Mouse (Mus musculus) heart, embryonic 15.5 days (tissue): Measurements from ENCODE around the gene Fam166a. TPM values are rescaled to one million over a fixed set of nuclear protein-coding genes. Genes with fewer than 3 reads are reported as not detected.

ENCODE experiments used
- ATAC-seq: fragments of 200-750 bp; cut with Nextera tagmentation; replicated peaks from 2 replicates; pipeline ENCODE4 v1.8.0; 2017; ENCODE audit warnings: low read depth, moderate TSS enrichment; ENCODE audit not compliant: insufficient number of reproducible peaks, insufficient read depth, low FRiP score
- H3K27ac ChIP-seq: fragments of 300-500 bp; sonication (generic); 2 replicates; pipeline ENCODE4 v1.5.1; 2015; ENCODE audit warnings: mild to moderate bottlenecking, inconsistent platforms
- H3K27me3 ChIP-seq: fragments of 300-500 bp; sonication (generic); 2 replicates; pipeline ENCODE4 v1.6.1; 2015; ENCODE audit warnings: inconsistent platforms
- H3K36me3 ChIP-seq: fragments of 300-500 bp; sonication (generic); 2 replicates; pipeline ENCODE4 v1.6.1; 2015; ENCODE audit warnings: mild to moderate bottlenecking, inconsistent platforms
- H3K4me1 ChIP-seq: fragments of 300-500 bp; sonication (generic); replicated peaks from 2 replicates; pipeline ENCODE4 v1.6.1; 2015; ENCODE audit warnings: inconsistent platforms
- H3K4me2 ChIP-seq: fragments of 300-500 bp; sonication (generic); 2 replicates; pipeline ENCODE4 v1.6.1; 2015; ENCODE audit warnings: inconsistent platforms, mild to moderate bottlenecking, moderate library complexity
- H3K4me3 ChIP-seq: fragments of 300-500 bp; sonication (generic); 2 replicates; pipeline ENCODE4 v1.5.1; 2015; ENCODE audit warnings: mild to moderate bottlenecking, inconsistent platforms
- H3K9ac ChIP-seq: fragments of 300-500 bp; sonication (generic); 2 replicates; pipeline ENCODE4 v1.6.1; 2015; ENCODE audit warnings: mild to moderate bottlenecking, inconsistent platforms
- H3K9me3 ChIP-seq: fragments of 300-500 bp; sonication (generic); replicated peaks from 2 replicates; pipeline ENCODE4 v1.6.1; 2016; ENCODE audit warnings: inconsistent platforms
- WGBS: fragments of 180-500 bp; shearing (Covaris S2); methylation state at CpG from one replicate; pipeline ENCODE4 v1.1.7; 2015; ENCODE audit warnings: mixed read lengths; 5-methylcytosine and 5-hydroxymethylcytosine counted together
- polyA plus RNA-seq: library from polyadenylated mRNA; unstranded; fragments of >200 nt; fragmentation: Nextera tagmentation; extraction: Ambion mirVana; gene quantifications from 2 replicates; pipeline ENCODE4 v1.2.1, GENCODE M21; 2015

Fam166a gene
- polyA plus RNA-seq, 1 experiment from 2014 or later: 0.57 TPM

DNA sequence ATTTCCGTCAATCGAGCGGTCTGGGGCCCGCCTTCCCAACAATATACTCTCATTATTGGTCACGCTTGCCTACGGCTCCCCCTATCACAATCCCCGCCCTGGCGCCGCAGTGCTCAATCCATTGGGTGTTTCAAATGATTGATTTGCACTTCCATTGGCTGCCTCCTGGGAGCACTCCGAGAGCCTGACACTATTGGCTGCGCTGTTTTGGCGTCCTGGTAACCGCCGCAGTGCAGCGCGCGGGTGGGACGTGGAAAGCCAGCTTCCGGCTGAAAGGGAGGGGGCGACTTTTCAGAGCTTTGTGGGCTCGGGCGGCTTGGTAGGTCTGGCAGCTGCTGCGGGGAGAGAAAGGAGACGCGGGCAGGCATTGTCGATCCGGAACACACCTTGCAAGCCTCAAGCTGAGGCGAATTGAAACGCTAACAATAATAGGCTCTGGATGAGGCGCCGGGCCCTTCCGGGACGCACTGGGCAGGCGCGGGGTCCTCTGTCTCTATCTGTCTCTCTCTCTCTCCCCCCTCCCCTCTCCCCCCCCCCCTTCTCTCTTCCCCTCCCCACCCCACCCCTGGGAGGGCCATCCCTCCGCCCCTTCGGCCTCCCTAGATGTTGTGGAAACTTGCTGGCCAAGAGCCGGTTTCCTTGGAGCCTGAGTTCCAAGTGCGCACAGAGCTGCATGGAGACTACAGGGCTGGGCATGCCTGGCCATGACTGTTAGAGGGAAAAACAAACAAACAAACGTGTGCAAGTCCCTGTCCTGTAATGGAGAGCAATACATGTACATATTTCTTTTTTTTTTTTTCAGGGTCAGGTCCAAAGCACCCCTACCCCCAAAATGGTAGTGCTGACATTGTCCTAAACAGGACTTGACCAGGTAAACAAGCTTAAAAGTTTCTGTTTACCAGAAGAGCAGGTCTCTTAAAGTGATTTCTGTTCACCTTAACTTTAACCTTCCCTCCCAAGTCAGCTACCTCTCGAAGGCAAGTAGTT, 6.5 kb downstream of the Fam166a start:
- 2% methylated on average over 41 of the region's 41 CpGs for WGBS
- Histone ChIP-seq H3K36me3 (peaks cover 11% of the 10 kb centered on the region; the same call in 1 of the 2 replicates), H3K9ac (peak overlapping the region; percentile 61), H3K4me1 (peaks cover 25% of the 10 kb centered on the region), H3K9me3 (no peaks in the 10 kb centered on the region), H3K27ac (peak overlapping the region; percentile 98), H3K4me3 (peak overlapping the region; percentile 55), H3K27me3 (peaks cover 8% of the 10 kb centered on the region; the same call in 1 of the 2 replicates), H3K4me2 (peak overlapping the region; percentile 61)
- peak; percentile 94 for ATAC-seq

DNA sequence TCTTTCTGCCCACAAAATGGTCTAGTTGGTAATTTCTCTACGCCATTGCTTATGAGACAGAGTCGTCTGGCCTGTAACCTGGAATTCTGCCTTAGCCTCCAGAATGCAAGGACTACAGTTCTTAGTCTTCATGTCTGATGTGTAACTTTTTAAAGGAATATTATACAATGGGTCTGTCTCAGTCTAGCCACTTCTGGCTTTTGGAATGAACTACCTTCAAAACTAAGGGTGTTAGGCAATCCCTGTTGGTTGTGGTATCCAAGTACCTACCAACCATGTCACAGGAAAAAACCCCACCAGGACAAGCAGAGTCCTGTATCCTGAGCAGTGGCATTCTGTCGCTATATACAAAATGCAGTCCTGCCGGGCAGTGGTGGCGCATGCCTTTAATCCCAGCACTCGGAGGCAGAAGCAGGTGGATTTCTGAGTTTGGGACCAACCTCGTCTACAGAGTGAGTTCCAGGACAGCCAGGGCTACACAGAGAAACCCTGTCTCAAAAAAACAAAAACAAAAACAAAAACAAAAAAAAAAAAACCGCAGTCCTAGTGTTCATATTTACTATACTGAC, 7.3 kb downstream of the Fam166a start:
- Histone ChIP-seq H3K4me1 (peaks cover 25% of the 10 kb centered on the region), H3K9ac (0 out of 2 replicates have a peak overlapping the region, but pooled peaks have one; percentile 61), H3K9me3 (no peaks in the 10 kb centered on the region), H3K36me3 (peaks cover 11% of the 10 kb centered on the region; the same call in 1 of the 2 replicates), H3K27me3 (peaks cover 16% of the 10 kb centered on the region), H3K27ac (peak overlapping the region; percentile 98), H3K4me2 (peak overlapping the region; percentile 61), H3K4me3 (peak overlapping the region; percentile 55)
- no peak for ATAC-seq
- WGBS: 70% methylated on average over 8 of the region's 8 CpGs

DNA sequence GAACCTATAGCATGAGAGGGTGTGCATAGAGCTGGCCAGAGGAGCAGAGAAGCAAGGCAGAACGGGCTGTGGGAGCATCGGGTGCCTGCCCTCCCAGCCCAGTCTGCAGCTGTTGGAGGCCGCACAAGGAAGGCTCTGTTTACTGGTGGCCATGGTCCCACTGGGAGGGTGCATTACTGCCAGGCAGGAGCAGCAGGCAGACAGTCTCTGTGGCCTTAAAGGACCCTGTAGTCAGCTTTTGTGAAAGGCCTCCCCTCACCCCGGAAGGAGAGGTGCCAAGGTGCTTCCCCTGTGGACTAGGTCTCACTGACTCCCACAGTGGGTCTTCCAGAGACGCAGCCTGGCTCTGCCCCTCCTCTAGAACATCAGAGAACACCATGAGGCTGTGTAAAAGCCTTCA, 8.3 kb downstream of the Fam166a start:
- ATAC-seq: no peak
- no peaks in the 10 kb centered on the region for H3K9me3 ChIP-seq
- WGBS: 79% methylated on average over 5 of the region's 5 CpGs
- no peak overlapping the region for H3K27ac ChIP-seq
- no peak overlapping the region for H3K4me3 ChIP-seq
- H3K4me1 ChIP-seq: peaks cover 25% of the 10 kb centered on the region
- H3K36me3 ChIP-seq: peaks cover 2% of the 10 kb centered on the region; the same call in 1 of the 2 replicates
- peaks cover 22% of the 10 kb centered on the region for H3K27me3 ChIP-seq
- H3K9ac ChIP-seq: no peak overlapping the region
- no peak overlapping the region for H3K4me2 ChIP-seq

DNA sequence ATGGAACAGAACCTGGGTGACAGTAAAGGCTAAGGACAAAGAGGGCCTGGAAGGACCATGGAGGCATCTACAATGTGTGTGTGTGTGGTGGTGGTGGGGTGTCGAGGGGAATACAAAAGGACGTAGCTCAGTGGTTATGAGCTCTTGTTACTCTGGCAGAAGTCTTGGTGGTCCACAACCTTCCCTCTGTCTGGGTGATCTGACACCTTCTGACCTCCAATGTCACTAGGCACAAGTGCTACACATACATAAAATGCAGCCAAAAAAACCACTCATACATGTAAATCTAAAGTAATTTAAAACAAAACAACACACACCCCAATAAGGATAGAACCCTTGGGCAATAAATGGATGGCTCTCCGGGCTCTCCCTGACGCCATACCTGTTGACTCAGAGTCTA, 8.9 kb downstream of the Fam166a start:
- Histone ChIP-seq H3K4me3 (no peak overlapping the region), H3K36me3 (no peaks in the 10 kb centered on the region), H3K27me3 (peaks cover 23% of the 10 kb centered on the region), H3K9ac (no peak overlapping the region), H3K4me2 (no peak overlapping the region), H3K4me1 (peaks cover 25% of the 10 kb centered on the region), H3K9me3 (no peaks in the 10 kb centered on the region), H3K27ac (no peak overlapping the region)
- no peak for ATAC-seq
- WGBS: 86% methylated on average over 4 of the region's 4 CpGs

DNA sequence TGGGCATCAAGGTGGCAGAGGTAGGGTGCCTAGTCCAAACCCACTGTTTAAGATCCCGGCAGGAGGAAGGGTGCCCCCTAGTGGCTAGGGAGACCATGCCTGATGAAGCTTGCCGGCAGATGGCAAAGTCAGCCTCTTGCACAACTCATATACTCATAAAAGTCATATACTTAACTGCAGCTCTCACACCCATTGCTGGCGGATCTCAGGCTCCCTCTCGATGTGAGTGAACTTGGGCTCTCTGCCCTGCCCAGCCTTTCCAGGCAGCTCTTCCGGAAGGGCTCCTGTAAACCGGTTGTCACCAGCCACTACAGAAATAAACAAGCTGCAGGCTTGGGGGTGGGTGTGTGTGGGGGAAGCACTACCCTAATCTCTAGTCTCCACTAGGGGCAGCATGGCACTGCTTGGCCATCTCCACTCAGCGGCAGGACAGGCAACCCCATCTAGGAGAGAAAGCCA, 9.9 kb downstream of the Fam166a start:
- Histone ChIP-seq H3K36me3 (no peaks in the 10 kb centered on the region), H3K9ac (peak overlapping the region; percentile 21), H3K4me1 (peaks cover 21% of the 10 kb centered on the region), H3K27ac (peak overlapping the region; percentile 73), H3K4me3 (peak overlapping the region; percentile 36), H3K4me2 (peak overlapping the region; percentile 59), H3K27me3 (peaks cover 28% of the 10 kb centered on the region), H3K9me3 (no peaks in the 10 kb centered on the region)
- ATAC-seq: no peak
- WGBS: under 1% methylated on average over 7 of the region's 7 CpGs

DNA sequence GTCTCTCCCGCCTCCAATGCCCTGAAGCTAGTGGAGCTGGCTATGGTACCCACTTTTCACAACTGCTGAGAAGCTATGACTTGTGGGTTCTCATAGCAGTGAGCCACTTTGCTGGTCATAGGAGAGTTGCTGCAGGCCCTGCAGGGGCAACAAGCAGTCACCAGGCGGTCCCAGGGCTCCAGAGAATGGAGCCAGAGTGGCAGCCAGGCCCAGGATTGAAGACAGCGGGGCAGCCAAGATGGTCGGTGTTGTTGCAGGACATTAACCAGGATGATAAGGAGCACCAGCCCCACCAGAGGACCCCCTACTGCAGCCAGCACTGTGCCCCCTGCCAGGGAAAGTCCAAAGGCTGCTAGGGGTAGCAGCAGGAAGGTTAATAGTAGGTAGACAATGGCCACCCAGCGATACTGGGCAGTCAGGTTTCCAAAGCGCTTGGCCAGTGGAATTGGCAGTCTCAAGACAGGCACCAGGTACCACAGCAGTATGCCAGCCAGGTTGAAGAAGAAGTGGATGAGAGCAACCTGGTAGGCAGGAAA, 10.5 kb downstream of the Fam166a start:
- H3K4me3 ChIP-seq: peak overlapping the region; percentile 36; the same call in 1 of the 2 replicates
- WGBS: 66% methylated on average over 6 of the region's 6 CpGs
- no peak for ATAC-seq
- H3K36me3 ChIP-seq: no peaks in the 10 kb centered on the region
- H3K4me2 ChIP-seq: peak overlapping the region; percentile 59; the same call in 1 of the 2 replicates
- no peak overlapping the region for H3K27ac ChIP-seq
- H3K9me3 ChIP-seq: no peaks in the 10 kb centered on the region
- peaks cover 28% of the 10 kb centered on the region for H3K27me3 ChIP-seq
- H3K4me1 ChIP-seq: peaks cover 17% of the 10 kb centered on the region
- H3K9ac ChIP-seq: no peak overlapping the region

DNA sequence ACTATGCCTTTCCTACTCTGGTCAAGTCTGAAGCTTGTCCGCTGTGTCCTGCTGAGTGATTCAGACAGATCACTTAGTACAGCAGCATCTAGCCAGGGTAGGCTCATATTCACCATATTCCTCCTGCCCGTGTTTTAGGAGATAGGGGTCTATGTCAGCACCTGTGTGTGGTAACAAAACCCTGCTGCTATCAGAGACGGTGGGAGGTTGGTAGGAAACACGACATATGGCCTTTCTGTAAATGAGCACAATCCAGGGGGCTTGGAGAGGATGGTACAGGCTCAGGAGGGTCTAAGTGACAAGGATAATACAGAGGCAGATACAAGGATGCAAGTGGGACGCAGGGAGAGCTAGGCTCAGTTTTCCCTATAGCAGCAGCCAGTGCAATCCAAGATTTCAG, 11.0 kb downstream of the Fam166a start:
- H3K4me3 ChIP-seq: no peak overlapping the region
- no peaks in the 10 kb centered on the region for H3K9me3 ChIP-seq
- H3K27me3 ChIP-seq: peaks cover 29% of the 10 kb centered on the region
- no peak overlapping the region for H3K4me2 ChIP-seq
- H3K9ac ChIP-seq: no peak overlapping the region
- ATAC-seq: no peak
- no peak overlapping the region for H3K27ac ChIP-seq
- H3K36me3 ChIP-seq: no peaks in the 10 kb centered on the region
- 67% methylated on average over 5 of the region's 5 CpGs for WGBS
- peaks cover 17% of the 10 kb centered on the region for H3K4me1 ChIP-seq

DNA sequence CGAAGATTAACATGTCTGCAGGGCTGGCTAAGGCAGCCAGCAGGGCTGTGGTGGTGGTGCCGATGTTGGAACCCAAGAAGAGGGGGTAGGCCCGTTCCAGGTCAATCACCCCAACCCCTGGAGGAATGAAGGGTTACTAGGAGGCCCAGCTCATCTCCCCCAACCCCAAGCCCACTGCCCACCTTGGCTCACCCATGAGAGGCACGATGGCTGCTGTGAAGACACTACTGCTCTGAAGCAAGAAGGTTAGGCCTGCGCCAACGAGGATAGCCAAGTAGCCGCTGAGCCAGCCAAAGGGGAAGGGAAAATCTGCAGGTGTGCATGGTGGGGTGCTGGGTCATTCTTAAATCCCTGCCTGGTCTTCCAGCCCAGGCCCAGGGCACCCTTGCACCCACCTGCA, 12.0 kb downstream of the Fam166a start:
- no peak overlapping the region for H3K4me3 ChIP-seq
- no peak overlapping the region for H3K9ac ChIP-seq
- H3K9me3 ChIP-seq: no peaks in the 10 kb centered on the region
- H3K27ac ChIP-seq: no peak overlapping the region
- H3K36me3 ChIP-seq: no peaks in the 10 kb centered on the region
- WGBS: 83% methylated on average over 7 of the region's 7 CpGs
- peaks cover 38% of the 10 kb centered on the region for H3K27me3 ChIP-seq
- no peak overlapping the region for H3K4me2 ChIP-seq
- peaks cover 14% of the 10 kb centered on the region for H3K4me1 ChIP-seq
- ATAC-seq: no peak

DNA sequence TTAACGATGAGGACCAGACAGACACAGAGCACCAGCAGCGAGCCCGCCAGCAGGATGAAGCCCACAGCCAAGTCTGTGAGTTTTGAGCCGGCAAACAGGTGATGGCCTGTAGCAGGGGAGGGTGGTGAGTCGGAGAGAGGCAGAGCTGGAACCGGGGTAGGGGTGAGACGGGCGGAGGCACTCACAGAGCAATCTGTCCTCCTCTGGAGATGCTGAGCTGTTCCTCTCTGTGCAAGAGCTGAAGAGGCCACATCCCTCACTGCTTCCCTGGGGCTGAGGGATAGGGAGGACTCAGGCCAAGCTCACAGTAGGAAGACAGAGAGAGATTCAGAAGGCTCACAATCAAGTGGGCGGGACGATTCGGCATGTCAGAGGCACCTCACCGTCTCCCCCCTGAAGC, 12.5 kb downstream of the Fam166a start:
- H3K9me3 ChIP-seq: no peaks in the 10 kb centered on the region
- H3K27ac ChIP-seq: no peak overlapping the region
- 56% methylated on average over 12 of the region's 12 CpGs for WGBS
- H3K4me1 ChIP-seq: peaks cover 10% of the 10 kb centered on the region
- no peak overlapping the region for H3K9ac ChIP-seq
- no peak for ATAC-seq
- no peak overlapping the region for H3K4me3 ChIP-seq
- no peak overlapping the region for H3K4me2 ChIP-seq
- no peaks in the 10 kb centered on the region for H3K36me3 ChIP-seq
- H3K27me3 ChIP-seq: peaks cover 43% of the 10 kb centered on the region

DNA sequence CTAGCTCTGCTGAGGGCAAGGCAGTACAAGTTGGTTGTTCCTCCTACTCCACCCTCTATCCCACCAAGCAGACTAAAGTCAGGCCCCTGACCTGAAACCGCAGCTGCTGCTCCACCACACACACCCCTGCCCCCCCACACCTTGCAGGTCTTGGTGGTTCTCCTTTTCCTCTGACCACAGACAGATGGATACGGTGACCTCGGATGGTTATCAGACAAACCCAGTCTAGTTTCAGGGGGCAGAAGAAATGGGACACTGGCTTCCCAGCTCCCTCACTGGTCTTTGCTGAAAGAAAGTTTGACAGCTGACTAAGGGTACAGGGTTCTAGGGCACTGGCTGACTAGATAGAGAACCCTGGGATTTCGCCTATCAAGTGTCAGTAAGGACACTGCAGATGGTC, 14.9 kb downstream of the Fam166a start:
- Histone ChIP-seq H3K4me2 (no peak overlapping the region), H3K27me3 (peaks cover 52% of the 10 kb centered on the region), H3K9me3 (no peaks in the 10 kb centered on the region), H3K36me3 (no peaks in the 10 kb centered on the region), H3K9ac (no peak overlapping the region), H3K27ac (no peak overlapping the region), H3K4me1 (peaks cover 5% of the 10 kb centered on the region; the same call in 1 of the 2 replicates), H3K4me3 (no peak overlapping the region)
- ATAC-seq: no peak
- WGBS: 66% methylated on average over 4 of the region's 4 CpGs

DNA sequence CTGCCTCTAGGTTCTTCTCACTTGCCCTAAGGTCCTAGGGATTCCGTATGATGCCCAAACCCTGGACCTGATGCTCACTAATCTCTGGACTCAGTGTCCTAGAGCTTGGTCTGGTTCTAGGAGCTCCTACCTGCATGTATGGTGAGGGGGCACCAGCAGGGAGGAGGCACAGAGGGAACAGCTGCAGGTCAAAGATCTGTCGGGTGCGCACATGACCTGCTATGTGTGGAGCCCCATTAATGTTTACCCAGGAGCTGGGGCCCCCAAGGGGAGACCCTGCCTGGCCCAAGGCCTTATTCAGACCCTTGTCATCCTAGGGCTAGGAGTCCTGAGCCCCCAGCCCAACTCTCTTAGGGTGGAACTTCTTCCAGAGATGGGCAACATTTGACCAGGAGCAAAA, 15.5 kb downstream of the Fam166a start, which contains the start of gene Slc34a3:
TSS of gene Slc34a3 (minus strand) at position 315 of the 400 bp plus-strand sequence.
- no peak within 1 kb of the TSS for H3K4me2 ChIP-seq
- no peak within 1 kb of the TSS for H3K4me3 ChIP-seq
- ATAC-seq: no peak
- no peaks in the 10 kb centered on the region for H3K9me3 ChIP-seq
- WGBS: 85% methylated on average over 3 of the region's 3 CpGs
- H3K4me1 ChIP-seq: no peaks in the 10 kb centered on the region
- no peaks in the 10 kb centered on the region for H3K36me3 ChIP-seq
- no peak within 1 kb of the TSS for H3K27ac ChIP-seq
- peaks cover 53% of the 10 kb centered on the region for H3K27me3 ChIP-seq
- H3K9ac ChIP-seq: no peak within 1 kb of the TSS
